Mouse (Mus musculus) Patski (cell line): ENCODE measurements around the gene Plch2. TPM values are rescaled to one million over a fixed set of nuclear protein-coding genes. Genes with fewer than 3 reads are reported as not detected.

Experiments used
- ATAC-seq: fragments of 100-300 bp; one replicate; pipeline ENCODE4 v1.8.0; 2021
- CTCF ChIA-PET: fragments of 350-600 bp; sonication (Branson Sonifier 250); formaldehyde crosslinking; loops from one replicate; lab custom pipeline; 2022; ENCODE audit warnings: inconsistent platforms; lab: Charles Lee
- POLR2A ChIA-PET: fragments of 350-600 bp; sonication (Branson Sonifier 250); formaldehyde crosslinking; loops from one replicate; lab custom pipeline; 2022; ENCODE audit warnings: antibody characterized with exemption, inconsistent platforms; lab: Charles Lee
- DNase-seq: peaks from one replicate; pipeline ENCODE4 v3.0.0-alpha.2; 2011; ENCODE audit warnings: low read depth, low spot score
- H3K27me3 ChIP-seq: fragments of 371-371 bp; one replicate; pipeline ENCODE4 v1.5.1; 2021
- CTCF ChIP-seq: fragments of 100-300 bp; IDR thresholded peaks from one replicate; pipeline ENCODE4 v1.5.1; 2021
- in situ Hi-C: fragments of 300-500 bp; cut with MboI; formaldehyde crosslinking; loops from 3 replicates; pipeline ENCODE4 v1.11.1; 2018; ENCODE audit warnings: low pct_unique_long_range_greater_than_20kb, mixed read lengths
- polyA plus RNA-seq: library from polyadenylated mRNA; unstranded; gene quantifications from one replicate; pipeline ENCODE4 v1.2.3, GENCODE M21; 2021

The Plch2 gene
- polyA plus RNA-seq, 1 experiment from 2014 or later, result 0.49 TPM

DNA sequence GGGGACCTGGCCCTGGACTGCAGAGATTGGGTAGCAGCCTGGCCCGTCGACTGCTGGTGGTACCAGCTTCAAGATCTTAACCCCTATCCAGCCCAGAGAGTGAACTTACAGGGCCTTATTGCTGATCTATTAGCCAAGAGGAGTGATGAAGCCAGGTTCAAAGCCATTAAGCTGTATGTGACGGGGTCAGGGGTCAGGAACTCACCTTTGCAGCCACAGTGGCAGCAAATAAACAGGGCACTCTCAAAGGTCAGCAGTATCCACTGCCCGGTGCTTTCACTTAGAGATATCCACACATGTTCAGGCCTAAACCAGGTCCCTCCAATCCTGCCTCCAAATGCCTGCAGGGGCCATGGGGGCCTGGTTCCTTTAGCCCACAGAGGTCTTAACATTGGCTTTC, 41.0 kb downstream of the Plch2 start:
- ChIA-PET CTCF (no interaction called here), POLR2A (no interaction called here)
- no peak for DNase-seq
- in situ Hi-C loops, result no loop called here
- H3K27me3 ChIP-seq, result peaks cover 11% of the 10 kb centered on the region
- TF ChIP-seq CTCF, result no peak
- no peak for ATAC-seq

DNA sequence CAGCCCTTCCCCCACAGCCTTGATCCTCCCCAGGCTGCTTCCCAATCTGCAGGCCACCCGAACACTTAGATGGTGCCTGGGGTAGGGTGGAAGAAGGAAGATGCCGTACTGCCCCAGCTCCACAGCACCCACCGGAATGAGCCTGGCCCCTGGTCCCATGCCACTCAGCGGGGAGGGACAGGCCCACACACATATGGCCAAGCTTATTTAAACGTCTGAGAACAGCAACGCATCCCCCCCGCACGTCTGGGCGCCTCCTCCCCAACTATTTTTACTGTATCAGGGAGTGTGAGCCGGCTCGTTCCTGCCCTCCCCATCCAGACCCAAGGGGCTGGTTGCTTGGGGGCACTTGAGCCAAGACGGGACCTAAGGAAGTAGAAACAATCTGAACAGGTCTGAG, 41.8 kb downstream of the Plch2 start:
- in situ Hi-C loops, result no loop called here
- ChIA-PET POLR2A (no interaction called here), CTCF (interaction anchor here (2.2 kb wide), 1 partner anchor 30 kb away, joined by 8 read pairs; no protein-coding TSS in a partner anchor)
- ATAC-seq (no peak), DNase-seq (no peak)
- H3K27me3 ChIP-seq, result peaks cover 4% of the 10 kb centered on the region
- TF ChIP-seq CTCF, result no peak

DNA sequence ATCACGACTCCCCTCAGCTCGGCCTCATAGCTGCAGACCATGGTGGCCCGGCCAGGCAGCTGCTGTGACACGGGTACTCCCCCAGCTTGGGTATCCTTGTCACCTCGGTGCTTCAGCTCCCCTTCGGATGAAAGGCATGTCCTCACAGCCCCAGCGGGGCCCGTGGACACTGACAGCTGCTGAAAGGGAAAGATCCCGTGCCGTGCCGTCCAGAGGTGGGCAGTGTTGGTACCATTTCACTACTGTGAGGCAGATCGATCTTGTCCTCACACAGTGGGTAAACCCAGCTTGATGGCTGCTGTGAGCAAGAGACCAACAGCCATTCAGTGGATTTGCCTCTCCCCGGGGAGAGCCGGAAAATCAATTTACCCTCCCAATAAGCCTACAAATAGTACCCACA, 42.3 kb downstream of the Plch2 start:
- no peak for TF ChIP-seq CTCF
- H3K27me3 ChIP-seq, result peaks cover 4% of the 10 kb centered on the region
- in situ Hi-C loops, result no loop called here
- ChIA-PET POLR2A (no interaction called here), CTCF (interaction anchor here (1.3 to 2.2 kb wide), 4 partner anchors 19 to 30 kb away, joined by 3 to 8 read pairs (median 4); no protein-coding TSS in a partner anchor)
- DNase-seq, result no peak
- ATAC-seq, result no peak

DNA sequence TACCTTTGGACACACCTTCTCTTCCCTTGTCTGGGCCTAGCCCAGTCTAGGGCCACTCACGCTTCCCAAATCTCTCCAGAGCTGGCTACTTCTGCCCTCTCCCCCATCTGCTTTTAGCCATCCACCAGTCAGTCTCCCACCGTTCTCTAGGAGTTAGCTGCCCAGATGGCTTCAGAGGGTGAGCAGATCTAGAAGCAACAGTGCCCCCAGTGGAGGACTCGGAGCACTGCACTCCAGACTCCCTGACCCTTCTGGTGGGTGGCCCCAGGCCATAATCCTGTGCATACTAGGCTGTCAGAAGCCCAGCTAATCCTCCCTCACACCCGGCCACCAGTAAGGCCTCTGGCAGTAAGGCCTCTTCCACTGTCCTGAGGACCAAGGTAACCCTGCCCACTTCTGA, 43.8 kb downstream of the Plch2 start:
- ChIA-PET CTCF (interaction anchor here (0.9 to 2.2 kb wide), 7 partner anchors 9 to 46 kb away, joined by 3 to 8 read pairs (median 4); no protein-coding TSS in a partner anchor), POLR2A (no interaction called here)
- ATAC-seq (peak; percentile 13), DNase-seq (no peak)
- no peaks in the 10 kb centered on the region for H3K27me3 ChIP-seq
- in situ Hi-C loops, result no loop called here
- no peak for TF ChIP-seq CTCF

GRCm38 (mm10) chr4:155012115-155012514, 44.5 kb downstream of the Plch2 start:
- ATAC-seq, result no peak
- in situ Hi-C loops, result no loop called here

GRCm38 (mm10) chr4:155011312-155012025, 45.1 kb downstream of the Plch2 start:
- no peak for DNase-seq
- ChIA-PET CTCF (interaction anchor here (1.6 to 1.8 kb wide), 2 partner anchors 15 to 37 kb away, joined by 3 to 7 read pairs; no protein-coding TSS in a partner anchor), POLR2A (no interaction called here)
- H3K27me3 ChIP-seq, result no peaks in the 10 kb centered on the region
- no peak for ATAC-seq
- in situ Hi-C loops, result no loop called here
- TF ChIP-seq CTCF, result no peak

More at GRCm38 (mm10) chr4:155012115-155012514, 44.5 kb downstream of the Plch2 start:
- no peak for TF ChIP-seq CTCF
- ChIA-PET CTCF (interaction anchor here (0.9 to 1.8 kb wide), 5 partner anchors 8 to 47 kb away, joined by 3 to 7 read pairs (median 4); no protein-coding TSS in a partner anchor), POLR2A (no interaction called here)
- no peaks in the 10 kb centered on the region for H3K27me3 ChIP-seq
- DNase-seq, result no peak

DNA sequence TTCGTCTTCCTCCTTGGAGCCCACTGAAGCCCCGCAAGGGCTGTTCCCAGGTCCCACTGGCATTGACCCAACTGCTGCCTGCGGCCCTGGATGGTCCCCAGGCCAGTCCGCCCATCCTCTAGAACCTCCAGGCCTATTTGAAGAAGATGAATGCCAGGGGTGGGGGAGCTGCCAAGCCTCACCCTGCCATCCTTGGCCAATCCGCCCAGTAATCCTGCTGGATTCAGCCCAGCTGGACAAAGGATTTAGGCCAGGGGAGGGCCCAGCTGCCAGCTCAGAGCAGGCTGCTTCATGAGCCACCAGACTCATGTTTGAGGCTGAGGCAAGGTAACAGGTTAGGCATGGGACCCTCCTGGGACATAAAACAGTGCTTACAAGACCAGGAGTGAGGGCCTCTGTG, 45.7 kb downstream of the Plch2 start:
- TF ChIP-seq CTCF, result no peak
- ATAC-seq (no peak), DNase-seq (no peak)
- in situ Hi-C loops, result no loop called here
- ChIA-PET CTCF (interaction anchor here (1.6 kb wide), 1 partner anchor 37 kb away, joined by 3 read pairs; no protein-coding TSS in a partner anchor), POLR2A (no interaction called here)
- no peaks in the 10 kb centered on the region for H3K27me3 ChIP-seq

GRCm38 (mm10) chr4:155009216-155009615, 47.4 kb downstream of the Plch2 start:
- H3K27me3 ChIP-seq, result no peaks in the 10 kb centered on the region
- TF ChIP-seq CTCF, result no peak
- DNase-seq (no peak), ATAC-seq (no peak)
- in situ Hi-C loops, result no loop called here
- ChIA-PET POLR2A (interaction anchor here (1.4 kb wide), 1 partner anchor 10 kb away, joined by 3 read pairs; no protein-coding TSS in a partner anchor), CTCF (no interaction called here)

- ATAC-seq (no peak), DNase-seq (no peak)
- H3K27me3 ChIP-seq, result no peaks in the 10 kb centered on the region
- ChIA-PET POLR2A (interaction anchor here (0.6 to 1.4 kb wide), 2 partner anchors 9 to 40 kb away, joined by 3 read pairs; no protein-coding TSS in a partner anchor), CTCF (no interaction called here)
- in situ Hi-C loops, result no loop called here
- TF ChIP-seq CTCF, result no peak
These were observed 48.5 kb downstream of the Plch2 start for GRCm38 (mm10) chr4:155008075-155008474.

- no peak for DNase-seq
- ChIA-PET CTCF (interaction anchor here (0.8 kb wide), 1 partner anchor 58 kb away, joined by 3 read pairs; no protein-coding TSS in a partner anchor), POLR2A (interaction anchor here (0.6 to 1.4 kb wide), 2 partner anchors 8 to 40 kb away, joined by 3 read pairs; no protein-coding TSS in a partner anchor)
- in situ Hi-C loops, result no loop called here
- no peak for ATAC-seq
- TF ChIP-seq CTCF, result no peak
- H3K27me3 ChIP-seq, result no peaks in the 10 kb centered on the region
These were observed 48.9 kb downstream of the Plch2 start for GRCm38 (mm10) chr4:155007641-155008040.

GRCm38 (mm10) chr4:155006296-155006695, 50.3 kb downstream of the Plch2 start:
- ATAC-seq, result no peak
- POLR2A ChIA-PET, result interaction anchor here (0.6 kb wide), 1 partner anchor 176 kb away, joined by 5 read pairs; no protein-coding TSS in a partner anchor
- in situ Hi-C loops, result no loop called here
- CTCF ChIA-PET, result no interaction called here
- TF ChIP-seq CTCF, result no peak
- no peaks in the 10 kb centered on the region for H3K27me3 ChIP-seq
- DNase-seq, result no peak
